Mouse (Mus musculus): ENCODE results near the gene Tmem11.

- no peak for TF ChIP-seq GATA1 (IDR thresholded peaks at IDR 0.05; ENCODE audit: borderline replicate concordance, low read length)
- no peak for TF ChIP-seq FLI1 (IDR thresholded peaks at IDR 0.05; ENCODE audit: low read length)
Observed at GRCm38 (mm10) chr11:60864166-60864565, 14.9 kb downstream of the Tmem11 start.

All from megakaryocyte, embryonic 14.5 days (primary cell).